Mouse (Mus musculus) frontal cortex, postnatal 14 days (tissue): ENCODE measurements at regions not wholly inside any gene's neighbourhood (a gene's known extent, or its start where the extent isn't known, plus 50 kb on each side); places are given as distances from the start of the nearest gene placed in this dataset.
"Not testable (repeated sequence)": the region's sequence is repeated elsewhere in the genome, so short reads cannot be mapped to it uniquely, and the experiment has no call there.

Source experiments
- DNase-seq, 2 experiments: peaks; one replicate each; pipeline ENCODE4 v3.0.0; 2022; ENCODE audit warnings: low spot score in 2 of 2

DNA sequence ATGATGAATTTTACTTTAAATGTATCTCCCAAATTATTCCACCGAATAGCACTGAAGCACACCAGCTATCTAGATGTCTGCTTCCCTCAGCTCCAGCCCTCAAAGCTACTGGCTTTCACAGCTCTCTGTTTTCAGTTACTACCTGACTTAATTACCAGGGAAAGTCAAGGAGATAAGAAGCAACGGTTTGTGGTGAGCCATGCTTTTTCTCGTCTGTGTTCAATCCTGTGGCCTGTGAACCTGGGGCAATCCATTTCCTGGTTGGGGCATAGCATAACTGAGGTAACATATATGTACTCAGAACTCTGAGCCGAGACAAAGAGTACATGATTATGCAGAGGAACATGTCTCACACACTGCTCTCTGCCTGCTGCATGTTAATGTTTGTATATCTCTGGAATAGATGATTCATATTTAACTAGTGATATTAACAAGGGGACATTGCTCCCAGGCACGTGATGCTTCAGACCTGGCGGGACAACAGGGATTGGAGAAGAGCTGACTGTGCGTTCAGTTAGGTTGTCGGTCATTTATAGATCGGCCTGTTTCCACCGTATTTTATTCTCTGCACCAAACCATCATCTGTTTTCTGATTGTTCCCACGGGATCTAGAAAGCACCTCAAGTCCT, 453.3 kb downstream of the Dad1 start:
- DNase-seq: no peak

DNA sequence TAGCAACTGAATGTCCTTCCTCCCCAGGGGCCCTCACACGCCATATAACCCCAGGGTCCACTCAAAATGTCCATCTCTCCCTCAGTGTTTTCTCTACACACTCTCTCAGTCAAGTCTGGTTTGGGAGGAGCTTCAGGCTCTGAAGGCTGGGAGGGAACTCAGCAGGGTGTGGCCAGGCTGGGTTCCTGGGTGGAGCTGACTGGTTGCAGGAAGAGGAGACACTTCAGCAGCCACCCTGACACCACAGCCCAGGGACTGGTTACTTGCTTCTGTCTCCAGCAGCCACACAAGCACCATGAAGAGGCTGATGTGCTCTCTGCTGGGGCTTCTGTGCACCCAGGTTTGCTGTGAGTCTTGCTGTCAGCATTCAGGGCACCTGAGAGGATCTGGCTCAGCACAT, 458.7 kb downstream of the Dad1 start:
- not testable (repeated sequence) for DNase-seq

DNA sequence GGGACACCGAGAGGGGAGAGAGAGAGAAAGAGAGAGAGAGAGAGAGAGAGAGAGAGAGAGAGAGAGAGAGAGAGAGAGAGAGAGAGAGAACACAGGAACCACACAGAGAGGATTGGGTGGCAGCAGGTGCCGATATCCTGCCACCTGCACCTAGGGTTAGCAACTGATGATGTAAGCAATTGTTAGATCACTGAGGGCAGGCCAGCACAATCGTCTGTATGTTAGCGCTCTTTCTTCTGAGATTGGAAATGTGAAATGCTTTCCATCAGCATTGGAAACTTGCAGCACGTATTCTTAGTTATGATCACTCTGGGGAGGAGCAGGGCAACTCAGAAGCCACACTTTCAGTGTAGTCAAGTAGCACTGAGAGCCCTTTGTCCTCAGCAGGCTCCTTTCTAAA, 459.4 kb downstream of the Dad1 start:
- no peak for DNase-seq

GRCm38 (mm10) chr14:53792432-53792831, 461.5 kb downstream of the Dad1 start:
- DNase-seq: not testable (repeated sequence)

DNA sequence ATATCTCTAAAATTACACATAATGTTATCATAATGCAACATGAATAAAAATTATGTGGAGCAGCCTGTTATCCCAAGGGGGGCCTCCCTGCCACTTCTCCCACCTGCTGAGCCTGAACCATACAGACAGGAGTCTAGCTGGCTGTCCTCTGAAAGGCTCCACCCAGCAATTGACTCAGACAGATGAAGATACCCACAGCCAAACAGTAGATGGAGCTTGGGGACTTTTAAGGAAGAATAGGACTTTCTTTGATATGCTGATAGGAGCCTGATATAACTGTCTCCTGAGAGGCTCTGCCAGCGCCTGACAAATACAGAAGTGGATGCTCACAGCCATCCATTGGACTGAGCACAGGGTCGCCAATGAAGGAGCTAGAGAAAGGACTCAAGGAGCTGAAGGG, 468.4 kb downstream of the Dad1 start:
- not testable (repeated sequence) for DNase-seq

GRCm38 (mm10) chr14:53777375-53777774, 476.5 kb downstream of the Dad1 start:
- no peak for DNase-seq

- DNase-seq: peak in 1 of 2 experiments; percentile 47
Measured at GRCm38 (mm10) chr14:53776717-53777116, 477.2 kb downstream of the Dad1 start.

DNA sequence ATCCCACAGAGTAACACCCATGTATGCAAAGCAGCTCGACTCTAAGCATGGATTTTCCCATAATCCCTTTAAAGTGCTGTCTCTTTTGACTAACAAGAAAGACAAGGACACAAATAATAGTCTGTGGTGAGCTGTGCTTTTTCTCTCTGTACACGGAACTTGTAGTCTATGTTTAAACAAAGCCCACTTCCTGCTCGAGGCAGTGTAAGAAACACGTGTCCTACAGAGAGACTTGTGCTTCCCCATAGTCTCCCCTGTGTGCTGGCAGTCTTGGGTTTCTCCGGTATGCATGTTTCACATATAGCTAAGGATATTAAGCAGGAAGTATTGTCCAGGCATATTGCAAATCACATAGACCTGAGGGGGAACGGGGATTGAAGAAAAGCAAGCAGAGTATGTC, 487.4 kb downstream of the Dad1 start:
- DNase-seq: not testable (repeated sequence)

DNA sequence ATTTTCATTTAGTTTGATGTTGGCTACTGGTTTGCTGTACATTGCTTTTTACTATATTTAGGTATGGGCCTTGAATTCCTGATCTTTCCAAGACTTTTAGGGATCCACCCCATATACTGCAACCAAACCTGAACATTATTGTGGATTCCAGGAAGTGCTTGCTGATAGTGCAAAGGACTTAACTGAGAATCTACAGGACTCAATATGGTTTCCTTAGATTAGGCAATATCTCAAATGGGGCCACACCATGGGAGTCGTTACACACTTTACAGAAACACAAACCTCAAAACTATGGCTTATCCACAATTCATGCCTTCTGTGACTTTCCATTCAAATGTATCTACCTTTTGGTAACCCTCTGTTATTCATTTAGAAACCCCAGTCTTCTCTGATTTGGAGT, 488.0 kb downstream of the Dad1 start:
- not testable (repeated sequence) for DNase-seq

DNA sequence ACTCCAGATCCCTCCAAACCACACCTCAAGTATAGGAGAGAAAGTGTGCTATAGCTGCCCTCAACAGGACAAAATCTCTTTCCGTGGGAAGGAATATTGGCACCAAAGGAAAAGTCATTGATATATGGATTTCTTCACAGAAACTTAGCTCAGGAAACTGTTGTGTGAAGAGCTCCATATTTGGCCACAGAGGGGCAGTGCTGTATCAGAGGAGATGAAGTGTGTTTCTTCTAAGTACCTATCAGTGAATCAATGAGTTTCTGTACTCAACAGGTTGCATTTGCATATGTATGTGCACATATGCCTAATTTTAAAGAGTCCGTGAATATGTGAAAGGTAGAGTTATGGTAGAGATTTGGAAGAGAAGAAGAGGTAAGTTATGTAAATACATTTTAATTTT, 493.3 kb downstream of the Dad1 start:
- not testable (repeated sequence) for DNase-seq

GRCm38 (mm10) chr14:53757782-53758181, 496.1 kb downstream of the Dad1 start:
- DNase-seq: not testable (repeated sequence)

- not testable (repeated sequence) for DNase-seq
Measured at GRCm38 (mm10) chr14:53757095-53757494, 496.8 kb downstream of the Dad1 start.

- no peak for DNase-seq
Measured at GRCm38 (mm10) chr14:53750703-53751441, 503.0 kb downstream of the Dad1 start.

GRCm38 (mm10) chr14:53743552-53743951, 510.4 kb downstream of the Dad1 start:
- DNase-seq: not testable (repeated sequence)

DNA sequence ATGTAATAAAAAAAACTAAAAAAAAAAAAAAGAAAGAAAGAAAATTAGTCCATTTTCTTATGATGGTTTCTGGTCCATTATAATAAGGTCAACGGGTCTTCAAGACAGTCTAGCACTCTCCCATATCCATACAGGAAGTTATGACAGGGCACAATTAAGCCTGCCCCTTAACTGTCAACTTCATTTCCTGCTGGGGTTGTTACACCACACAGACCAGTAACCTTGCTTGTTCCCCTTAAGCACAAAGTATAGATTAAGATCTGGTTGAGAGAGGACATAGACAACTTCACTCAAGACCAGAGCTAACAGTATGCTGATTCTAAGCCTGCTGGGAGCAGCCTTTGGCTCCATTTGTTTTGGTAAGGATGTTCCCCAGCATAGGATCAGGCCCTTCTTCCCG, 511.0 kb downstream of the Dad1 start:
- DNase-seq: not testable (repeated sequence)

DNA sequence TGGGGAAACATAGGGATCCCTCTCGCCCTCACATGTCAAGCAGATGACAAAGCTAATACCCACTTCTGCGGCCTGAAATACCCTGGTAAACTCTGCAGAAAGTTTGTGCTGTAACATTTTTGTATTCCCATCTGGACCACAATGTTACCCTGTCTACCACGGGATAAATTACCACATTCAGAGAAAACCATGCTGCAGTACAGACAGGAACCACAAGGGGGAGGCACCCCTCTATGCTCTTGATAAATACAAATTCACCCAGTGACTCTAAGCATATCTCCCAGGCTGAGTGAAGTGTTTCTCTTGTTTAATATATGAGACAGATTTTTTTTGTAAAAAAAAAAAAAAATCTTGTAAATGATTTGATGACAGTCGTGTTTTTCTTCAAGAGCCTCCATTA, 512.7 kb downstream of the Dad1 start:
- peak; percentile 7 to 16 for DNase-seq

GRCm38 (mm10) chr14:53737962-53738361, 515.9 kb downstream of the Dad1 start:
- not testable (repeated sequence) for DNase-seq

- not testable (repeated sequence) for DNase-seq
Measured at GRCm38 (mm10) chr14:53736274-53736673, 517.6 kb downstream of the Dad1 start.

GRCm38 (mm10) chr14:53731600-53731999, 522.3 kb downstream of the Dad1 start:
- not testable (repeated sequence) for DNase-seq

GRCm38 (mm10) chr14:53729877-53730276, 524.0 kb downstream of the Dad1 start:
- DNase-seq: not testable (repeated sequence)

GRCm38 (mm10) chr14:53729149-53729548, 524.8 kb downstream of the Dad1 start:
- DNase-seq: not testable (repeated sequence)

DNA sequence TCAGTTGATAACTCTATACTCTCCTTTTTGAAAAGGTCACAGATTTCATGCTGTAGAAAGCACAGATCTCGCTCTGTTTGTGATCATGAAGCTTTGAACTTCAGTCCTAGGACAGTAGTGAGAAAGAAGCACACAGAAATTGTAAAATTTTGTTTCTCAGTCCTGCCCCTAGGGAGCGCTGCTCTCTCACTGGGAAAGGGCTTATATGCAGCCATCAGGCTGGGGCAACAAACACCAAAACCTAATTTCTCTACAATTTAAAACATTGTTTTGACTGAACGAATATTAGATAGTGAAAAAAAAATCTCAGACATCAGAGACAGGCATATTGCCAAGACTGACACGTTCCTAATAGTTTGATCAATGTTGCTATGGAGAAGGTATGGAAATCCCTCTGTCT, 527.0 kb downstream of the Dad1 start:
- not testable (repeated sequence) for DNase-seq

GRCm38 (mm10) chr14:53723611-53724010, 530.3 kb downstream of the Dad1 start:
- DNase-seq: not testable (repeated sequence)
